In the genomic region with DNA sequence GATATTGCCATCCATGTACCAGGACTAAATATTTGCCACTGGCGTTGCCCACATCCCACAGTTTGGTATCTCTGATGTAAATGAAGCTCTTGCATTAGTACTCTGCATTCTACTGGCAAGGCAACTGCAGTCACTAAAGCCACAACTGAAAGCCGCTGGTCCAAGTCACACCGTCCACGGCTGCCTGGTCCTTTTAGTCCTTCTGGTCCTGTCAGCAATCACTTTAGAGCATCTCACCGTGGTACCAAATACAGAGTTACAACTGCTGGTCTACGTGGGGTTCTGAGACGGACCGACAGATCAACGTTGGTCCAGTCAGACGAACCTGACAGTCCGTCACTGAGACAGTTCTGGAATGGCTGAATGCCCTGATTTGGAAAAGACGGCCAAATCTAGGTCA, we compare ENCODE assay signal across 36 mouse cellular contexts. TPM values are rescaled to one million over a fixed set of nuclear protein-coding genes. Genes with fewer than 3 reads are reported as not detected.
"Had no signal": no experiment of that assay in that cellular context is flagged by ENCODE, and none has a peak within 500 bp of the region (broad histone marks: within the 10 kb centered on the region; RNA-seq: fewer than 3 reads in every experiment).

No protein-coding gene starts in this region.

- H3K27ac ChIP-seq: embryonic facial prominence, embryonic 10.5 days; embryonic facial prominence, embryonic 12.5 days; embryonic facial prominence, embryonic 13.5 days; embryonic facial prominence, embryonic 15.5 days; forebrain, embryonic 10.5 days; forebrain, embryonic 12.5 days; forebrain, embryonic 13.5 days; forebrain, embryonic 15.5 days; gastrocnemius, adult 2 months had no signal

- ATAC-seq: forebrain, embryonic 13.5 days; forebrain, embryonic 14.5 days; forebrain, embryonic 15.5 days; forebrain, embryonic 16.5 days; forebrain, postnatal 0 days had no signal

- H3K4me3 ChIP-seq: embryonic facial prominence, embryonic 10.5 days; embryonic facial prominence, embryonic 12.5 days; embryonic facial prominence, embryonic 13.5 days; embryonic facial prominence, embryonic 15.5 days; erythroblast, embryonic 14.5 days; forebrain, embryonic 10.5 days; forebrain, embryonic 12.5 days; forebrain, embryonic 13.5 days; forebrain, embryonic 15.5 days; gastrocnemius, adult 2 months had no signal

- H3K4me1 ChIP-seq: embryonic facial prominence, embryonic 10.5 days; embryonic facial prominence, embryonic 12.5 days; embryonic facial prominence, embryonic 13.5 days; embryonic facial prominence, embryonic 15.5 days; forebrain, embryonic 10.5 days; forebrain, embryonic 12.5 days; forebrain, embryonic 13.5 days; forebrain, embryonic 15.5 days had no signal

- DNase-seq: cerebellum, adult 2 months; cerebellum, adult 8-10 months; cerebellum, adult 9-10 months; cerebellum, adult 9-11 months; cerebellum, postnatal 10 days; cerebellum, postnatal 14 days; cerebellum, postnatal 25 days; cerebellum, postnatal 36 days; embryo, embryonic 11 days; forebrain, postnatal 0 days; gastrocnemius, adult 2 months; gastrocnemius, postnatal 10 days; gastrocnemius, postnatal 14 days; gastrocnemius, postnatal 25 days; gastrocnemius, postnatal 36 days; heart, adult 18-20 months had no signal

- H3K4me2 ChIP-seq: embryonic facial prominence, embryonic 12.5 days; embryonic facial prominence, embryonic 13.5 days; embryonic facial prominence, embryonic 15.5 days; forebrain, embryonic 12.5 days; forebrain, embryonic 13.5 days; forebrain, embryonic 15.5 days had no signal

- H3K27me3 ChIP-seq: embryonic facial prominence, embryonic 12.5 days; embryonic facial prominence, embryonic 13.5 days; embryonic facial prominence, embryonic 15.5 days; forebrain, embryonic 12.5 days; forebrain, embryonic 13.5 days; forebrain, embryonic 15.5 days had no signal

- H3K9me3 ChIP-seq: embryonic facial prominence, embryonic 10.5 days; embryonic facial prominence, embryonic 12.5 days; embryonic facial prominence, embryonic 13.5 days; embryonic facial prominence, embryonic 15.5 days; forebrain, embryonic 10.5 days; forebrain, embryonic 12.5 days; forebrain, embryonic 13.5 days; forebrain, embryonic 15.5 days had no signal

- H3K9ac ChIP-seq: embryonic facial prominence, embryonic 12.5 days; embryonic facial prominence, embryonic 13.5 days; embryonic facial prominence, embryonic 15.5 days; forebrain, embryonic 12.5 days; forebrain, embryonic 13.5 days; forebrain, embryonic 15.5 days; forebrain, postnatal 0 days had no signal

RNA-seq across cellular contexts. Expression of a gene that starts 20.5 kb away (rescaled TPM):
- total RNA-seq: common myeloid progenitor, adult 5-6 weeks; gastrocnemius, adult 18-20 months; gastrocnemius, adult 2 months; gastrocnemius, adult 8-10 months; gastrocnemius, postnatal 10 days; gastrocnemius, postnatal 14 days; gastrocnemius, postnatal 25 days; gastrocnemius, postnatal 36 days; heart, adult 18-20 months; heart, adult 8-10 months had no signal
- polyA plus RNA-seq: cerebellum, adult 2 months; cortical plate, adult 2 months; embryonic facial prominence, embryonic 11.5 days; erythroblast, embryonic 14.5 days; forebrain, embryonic 11.5 days; frontal cortex, adult 2 months; gonadal fat pad, adult 2 months had no signal
